Mouse (Mus musculus) cerebellum, adult 2 months (tissue): ENCODE measurements around the gene Tmem109. TPM values are rescaled to one million over a fixed set of nuclear protein-coding genes. Genes with fewer than 3 reads are reported as not detected.

Source experiments
- DNase-seq, 2 experiments: peaks; one replicate each; pipeline ENCODE4 v3.0.0; 2021
- H3K27ac ChIP-seq: fragments of 200-500 bp; 2 replicates; pipeline ENCODE4 v1.5.1; 2012; ENCODE audit warnings: low read length, control low read depth, inconsistent platforms; ENCODE audit not compliant: insufficient read depth
- H3K27me3 ChIP-seq: fragments of 200-500 bp; 2 replicates; pipeline ENCODE4 v1.6.1; 2012; ENCODE audit warnings: inconsistent platforms, mild to moderate bottlenecking, low read length, moderate library complexity; ENCODE audit not compliant: control insufficient read depth, insufficient read depth
- H3K4me1 ChIP-seq: fragments of 200-500 bp; 2 replicates; pipeline ENCODE4 v1.6.1; 2011; ENCODE audit warnings: low read length; ENCODE audit not compliant: control insufficient read depth, insufficient read depth
- H3K4me3 ChIP-seq: fragments of 200-500 bp; replicated peaks from 2 replicates; pipeline ENCODE3; 2011; ENCODE audit warnings: mild to moderate bottlenecking, low read depth, low read length, control low read depth; ENCODE audit not compliant: insufficient read depth
- CTCF ChIP-seq: fragments of 200-500 bp; IDR thresholded peaks from 2 replicates; pipeline ENCODE4 v1.5.1; 2011; ENCODE audit warnings: low read depth, mild to moderate bottlenecking, control low read depth, low read length, moderate library complexity, borderline replicate concordance; ENCODE audit not compliant: insufficient read depth
- POLR2A ChIP-seq: fragments of 200-500 bp; IDR thresholded peaks from 2 replicates; pipeline ENCODE4 v1.6.1; 2011; ENCODE audit warnings: low read length, control low read depth, borderline replicate concordance; ENCODE audit not compliant: insufficient read depth
- WGBS: fragments of 180-500 bp; shearing (Covaris S2); methylation state at CpG from one replicate; pipeline ENCODE4 v1.1.7; 2018; 5-methylcytosine and 5-hydroxymethylcytosine counted together
- polyA plus RNA-seq: library from polyadenylated mRNA; depleted of rRNA; stranded (reverse); fragments of >200 nt; gene quantifications from 2 replicates; pipeline ENCODE4 v1.2.3, GENCODE M21; 2012

The Tmem109 gene
- polyA plus RNA-seq, 1 experiment: 109 TPM

DNA sequence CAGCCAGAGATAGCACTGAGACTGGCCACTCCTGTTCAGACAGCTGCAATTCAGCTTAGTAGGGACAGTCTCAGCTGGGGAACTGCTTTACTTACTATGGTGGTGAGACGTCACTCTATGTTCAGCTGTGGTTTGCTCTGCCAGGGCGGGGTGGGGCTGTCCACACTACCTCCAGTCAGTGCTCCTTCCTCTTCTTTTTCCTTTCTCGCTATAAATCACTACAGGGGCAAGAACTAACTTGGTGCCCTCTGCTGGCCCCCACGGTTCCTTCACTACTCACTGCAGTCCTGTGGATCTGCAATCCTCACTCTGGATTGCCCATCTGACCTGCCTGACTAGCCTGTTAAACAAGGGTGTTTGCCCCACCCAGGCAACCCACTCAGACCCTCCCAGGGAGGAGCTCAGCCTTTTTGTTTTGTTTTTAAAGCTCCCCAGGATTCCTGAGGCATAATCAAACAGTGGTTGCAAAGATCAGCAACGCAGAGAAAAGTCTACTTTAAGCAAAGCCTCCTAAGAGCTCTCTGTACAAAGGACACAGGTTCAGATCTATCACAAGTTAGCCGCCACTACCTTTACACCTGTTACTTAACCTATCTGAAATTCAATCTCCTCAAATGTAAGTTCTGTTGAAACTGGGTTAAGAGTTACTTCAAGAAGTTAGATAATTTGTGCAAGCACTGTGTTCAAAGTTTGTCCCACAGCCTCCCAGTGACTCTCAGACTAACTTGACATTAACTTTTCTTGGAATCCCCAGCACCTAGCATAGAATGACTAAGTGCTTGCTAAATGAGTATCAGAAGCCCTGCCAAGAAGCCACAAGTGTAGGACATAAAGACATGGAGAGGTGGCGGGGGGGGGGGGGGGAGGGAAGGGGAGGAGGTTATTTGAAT lies 1.5 kb downstream of the Tmem109 start:
- Histone ChIP-seq H3K27me3 (no peaks in the 10 kb centered on the region), H3K4me1 (peaks cover 29% of the 10 kb centered on the region), H3K27ac (peak overlapping the region; percentile 83), H3K4me3 (peak overlapping the region; percentile 89)
- peak; percentile 76 to 77 for DNase-seq
- TF ChIP-seq POLR2A: no peak
- TF ChIP-seq CTCF: peak; percentile 56; the same call in 1 of the 2 replicates
- 8% methylated on average over 7 of the region's 7 CpGs for WGBS

GRCm38 (mm10) chr19:10878201-10878837 lies 3.5 kb downstream of the Tmem109 start:
- Histone ChIP-seq H3K4me1 (peaks cover 35% of the 10 kb centered on the region), H3K27me3 (no peaks in the 10 kb centered on the region), H3K4me3 (peak overlapping the region; percentile 11), H3K27ac (peak overlapping the region; percentile 89)
- TF ChIP-seq CTCF: no peak
- no peak for TF ChIP-seq POLR2A
- peak; percentile 79 to 90 for DNase-seq
- WGBS: 10% methylated on average over 7 of the region's 7 CpGs

DNA sequence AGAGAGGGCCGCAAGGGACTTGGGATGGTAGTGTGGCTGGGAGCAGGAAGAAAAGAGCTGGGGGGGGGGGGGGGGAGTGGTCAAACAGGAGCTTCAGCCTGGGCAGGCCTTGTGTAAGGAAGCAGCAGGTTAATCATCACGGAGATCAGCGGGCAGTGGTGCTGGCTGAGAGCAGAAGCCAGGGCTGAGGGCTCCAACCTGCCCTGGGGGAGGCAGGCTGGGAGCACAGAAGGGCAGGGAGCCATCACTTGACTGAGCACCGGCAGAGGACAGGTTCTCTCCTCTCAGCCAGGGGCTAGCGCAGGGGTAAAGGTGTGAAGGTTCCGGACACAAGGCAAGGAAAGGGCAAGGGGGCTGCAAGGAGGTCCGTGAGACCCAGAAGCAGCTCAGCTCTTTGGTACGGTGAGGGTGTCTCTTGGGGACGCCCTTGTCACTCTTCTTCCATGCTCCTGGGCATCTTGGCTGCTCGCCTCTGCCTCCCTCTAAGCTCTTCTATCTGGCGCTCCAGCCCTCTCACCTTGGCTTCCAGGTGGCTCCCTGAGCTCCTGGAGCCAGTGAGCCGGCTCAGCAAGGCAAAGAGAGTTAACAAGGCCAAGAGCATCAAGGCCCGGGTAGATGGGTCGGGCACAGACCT lies 10.4 kb downstream of the Tmem109 start:
- WGBS: 19% methylated on average over 14 of the region's 14 CpGs

DNA sequence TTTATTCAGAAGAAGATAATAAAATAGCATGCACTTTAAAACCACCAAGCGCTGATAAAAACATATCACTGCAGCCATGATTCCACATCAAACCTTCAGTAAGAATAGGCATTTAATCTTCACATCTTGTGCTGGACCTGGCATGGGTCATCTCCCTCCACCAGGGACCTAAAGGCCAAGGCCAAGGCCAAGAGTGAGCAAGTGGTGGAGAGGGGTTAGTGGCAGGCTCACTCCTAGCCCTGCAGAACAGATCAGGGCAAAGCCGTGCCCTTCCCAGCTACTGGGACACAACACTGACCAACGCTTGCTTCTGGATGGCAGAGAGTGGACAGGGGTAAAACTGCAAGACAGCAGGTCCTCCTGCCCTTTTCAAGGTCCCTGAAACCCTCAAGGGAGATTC lies 11.1 kb downstream of the Tmem109 start:
- DNase-seq: peak in 1 of 2 experiments; percentile 45
- peak overlapping the region; percentile 14 for H3K4me3 ChIP-seq
- H3K27me3 ChIP-seq: no peaks in the 10 kb centered on the region
- WGBS: 54% methylated on average over 3 of the region's 3 CpGs
- TF ChIP-seq POLR2A: no peak
- TF ChIP-seq CTCF: no peak
- peaks cover 36% of the 10 kb centered on the region for H3K4me1 ChIP-seq
- peak overlapping the region; percentile 58 for H3K27ac ChIP-seq

More for the DNA sequence above, 10.4 kb downstream of the Tmem109 start:
- DNase-seq: peak; percentile 66 to 69
- Histone ChIP-seq H3K27ac (peak overlapping the region; percentile 58), H3K27me3 (no peaks in the 10 kb centered on the region), H3K4me3 (no peak overlapping the region), H3K4me1 (peaks cover 36% of the 10 kb centered on the region)
- no peak for TF ChIP-seq POLR2A
- no peak for TF ChIP-seq CTCF

DNA sequence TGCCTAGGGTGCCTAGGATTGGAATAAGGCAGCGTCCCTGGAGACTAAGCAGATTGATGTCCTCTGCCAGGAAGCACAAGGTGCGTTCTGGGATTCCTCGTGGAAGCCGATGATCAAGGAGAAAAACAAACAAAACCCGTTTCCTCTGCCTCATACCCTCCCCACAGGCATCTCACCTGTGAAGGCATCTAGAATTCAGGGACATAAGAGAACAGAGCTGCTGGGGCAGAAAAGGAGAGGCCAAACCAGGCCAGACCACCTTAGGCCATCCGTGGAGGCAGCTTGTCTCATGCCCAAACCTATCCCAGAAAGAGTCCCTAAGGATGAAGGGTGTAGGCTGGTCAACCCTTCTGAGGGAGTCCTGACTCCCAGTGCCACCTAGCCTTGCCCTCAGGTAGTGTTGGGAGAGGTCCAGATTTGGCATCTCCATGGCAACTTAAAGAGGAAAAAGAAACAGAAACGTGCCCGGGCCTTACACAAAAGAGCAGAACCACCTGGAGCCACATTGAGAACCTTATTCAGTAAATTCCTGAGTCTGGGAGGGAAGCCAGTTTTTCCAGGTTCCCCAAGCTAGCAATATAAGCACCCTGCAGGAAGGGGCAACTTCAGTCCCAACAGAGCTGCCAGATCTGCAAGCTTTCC lies 11.8 kb downstream of the Tmem109 start, which contains the start of gene Tmem132a:
Gene Tmem132a (minus strand): TSS at position 55 of the 642 bp plus-strand sequence.
- H3K4me1 ChIP-seq: peaks cover 38% of the 10 kb centered on the region
- H3K27ac ChIP-seq: peak within 1 kb of the TSS; percentile 91
- WGBS: 1% methylated on average over 8 of the region's 8 CpGs
- TF ChIP-seq CTCF (peak; percentile 26; the same call in 1 of the 2 replicates), POLR2A (no peak; the same call in 1 of the 2 replicates)
- peak in 1 of 2 experiments; percentile 84 for DNase-seq
- peak within 1 kb of the TSS; percentile 99 for H3K4me3 ChIP-seq
- no peaks in the 10 kb centered on the region for H3K27me3 ChIP-seq

GRCm38 (mm10) chr19:10869241-10869885 lies 12.4 kb downstream of the Tmem109 start:
- peak; percentile 97 for TF ChIP-seq POLR2A
- no peak for TF ChIP-seq CTCF
- DNase-seq: peak; percentile 93 to 94
- Histone ChIP-seq H3K4me1 (peaks cover 42% of the 10 kb centered on the region), H3K27me3 (no peaks in the 10 kb centered on the region), H3K27ac (peak overlapping the region; percentile 91), H3K4me3 (peak overlapping the region; percentile 99)
- under 1% methylated on average over 43 of the region's 43 CpGs for WGBS

- Histone ChIP-seq H3K27ac (peak overlapping the region; percentile 91), H3K4me3 (peak overlapping the region; percentile 99), H3K4me1 (peaks cover 40% of the 10 kb centered on the region), H3K27me3 (no peaks in the 10 kb centered on the region)
- WGBS: under 1% methylated on average over 17 of the region's 17 CpGs
- no peak for TF ChIP-seq CTCF
- TF ChIP-seq POLR2A: no peak
- DNase-seq: peak; percentile 53 to 71
These were observed 13.1 kb downstream of the Tmem109 start for GRCm38 (mm10) chr19:10868623-10869141.
